Mouse (Mus musculus) forebrain, embryonic 15.5 days (tissue): ENCODE results near the gene Gsk3a. TPM values are rescaled to one million over a fixed set of nuclear protein-coding genes. Genes with fewer than 3 reads are reported as not detected.

Experiments
- ATAC-seq: fragments of 200-750 bp; cut with Nextera tagmentation; replicated peaks from 2 replicates; pipeline ENCODE4 v1.8.0; 2017; ENCODE audit warnings: mild to moderate bottlenecking, moderate TSS enrichment, moderate library complexity
- H3K27ac ChIP-seq: fragments of 300-500 bp; sonication (generic); replicated peaks from 2 replicates; pipeline ENCODE4 v1.5.1; 2015; ENCODE audit warnings: mild to moderate bottlenecking, inconsistent platforms
- H3K27me3 ChIP-seq: fragments of 300-500 bp; sonication (generic); 2 replicates; pipeline ENCODE4 v1.6.1; 2015; ENCODE audit warnings: inconsistent platforms
- H3K36me3 ChIP-seq: fragments of 300-500 bp; sonication (generic); 2 replicates; pipeline ENCODE4 v1.6.1; 2015; ENCODE audit warnings: mild to moderate bottlenecking, inconsistent platforms
- H3K4me1 ChIP-seq: fragments of 300-500 bp; sonication (generic); 2 replicates; pipeline ENCODE4 v1.6.1; 2015; ENCODE audit warnings: inconsistent platforms
- H3K4me2 ChIP-seq: fragments of 300-500 bp; sonication (generic); replicated peaks from 2 replicates; pipeline ENCODE4 v1.6.1; 2015; ENCODE audit warnings: mild to moderate bottlenecking, inconsistent platforms
- H3K4me3 ChIP-seq: fragments of 300-500 bp; sonication (generic); 2 replicates; pipeline ENCODE4 v1.5.1; 2015; ENCODE audit warnings: mild to moderate bottlenecking, inconsistent platforms
- H3K9ac ChIP-seq: fragments of 300-500 bp; sonication (generic); replicated peaks from 2 replicates; pipeline ENCODE4 v1.6.1; 2015; ENCODE audit warnings: mild to moderate bottlenecking, inconsistent platforms
- H3K9me3 ChIP-seq: fragments of 300-500 bp; sonication (generic); 2 replicates; pipeline ENCODE4 v1.6.1; 2016; ENCODE audit warnings: inconsistent platforms
- WGBS: fragments of 180-500 bp; shearing (Covaris S2); methylation state at CpG from one replicate; pipeline ENCODE4 v1.1.7; 2015; ENCODE audit warnings: mixed read lengths; 5-methylcytosine and 5-hydroxymethylcytosine counted together
- polyA plus RNA-seq: library from polyadenylated mRNA; unstranded; fragments of >200 nt; fragmentation: Nextera tagmentation; extraction: Ambion mirVana; gene quantifications from 2 replicates; pipeline ENCODE4 v1.2.1, GENCODE M21; 2015

Gsk3a gene
- polyA plus RNA-seq, 1 experiment from 2014 or later = 17.4 TPM

- Histone ChIP-seq H3K9me3 (no peaks in the 10 kb centered on the region), H3K36me3 (no peaks in the 10 kb centered on the region), H3K4me2 (no peak overlapping the region), H3K27ac (no peak overlapping the region), H3K4me3 (no peak overlapping the region), H3K9ac (no peak overlapping the region), H3K4me1 (peaks cover 46% of the 10 kb centered on the region), H3K27me3 (no peaks in the 10 kb centered on the region)
- no peak for ATAC-seq
- 93% methylated on average over 4 of the region's 4 CpGs for WGBS
Measured at GRCm38 (mm10) chr7:25243361-25243760, 5.7 kb upstream of the Gsk3a start.

GRCm38 (mm10) chr7:25241062-25241461 is 3.4 kb upstream of the Gsk3a start:
- no peak for ATAC-seq
- Histone ChIP-seq H3K9ac (no peak overlapping the region), H3K36me3 (no peaks in the 10 kb centered on the region), H3K4me1 (peaks cover 33% of the 10 kb centered on the region), H3K9me3 (no peaks in the 10 kb centered on the region), H3K27ac (peak overlapping the region; percentile 4; the same call in 1 of the 2 replicates), H3K4me2 (no peak overlapping the region), H3K4me3 (no peak overlapping the region), H3K27me3 (no peaks in the 10 kb centered on the region)
- 30% methylated on average over 2 of the region's 2 CpGs for WGBS

GRCm38 (mm10) chr7:25240631-25241030 is 3.0 kb upstream of the Gsk3a start:
- Histone ChIP-seq H3K4me2 (no peak overlapping the region), H3K9me3 (no peaks in the 10 kb centered on the region), H3K4me1 (peaks cover 33% of the 10 kb centered on the region), H3K4me3 (no peak overlapping the region), H3K27ac (0 out of 2 replicates have a peak overlapping the region, but pooled peaks have one; percentile 4), H3K36me3 (no peaks in the 10 kb centered on the region), H3K9ac (no peak overlapping the region), H3K27me3 (no peaks in the 10 kb centered on the region)
- WGBS = 69% methylated on average over 7 of the region's 7 CpGs
- ATAC-seq = no peak

- 5% methylated on average over 30 of the region's 30 CpGs for WGBS
Measured at GRCm38 (mm10) chr7:25238829-25239623, 1.4 kb upstream of the Gsk3a start.

GRCm38 (mm10) chr7:25238015-25238706 is 510 bp upstream of the Gsk3a start:
- H3K4me2 ChIP-seq = peak overlapping the region; percentile 77

More at GRCm38 (mm10) chr7:25238829-25239623, 1.4 kb upstream of the Gsk3a start:
- Histone ChIP-seq H3K4me2 (peak overlapping the region; percentile 77), H3K4me3 (peak overlapping the region; percentile 92), H3K4me1 (peaks cover 35% of the 10 kb centered on the region), H3K9ac (peak overlapping the region; percentile 47), H3K27ac (peak overlapping the region; percentile 88), H3K36me3 (peaks cover 4% of the 10 kb centered on the region; the same call in 1 of the 2 replicates), H3K27me3 (no peaks in the 10 kb centered on the region), H3K9me3 (no peaks in the 10 kb centered on the region)
- ATAC-seq = peak; percentile 62

GRCm38 (mm10) chr7:25235526-25235925 is 2.1 kb downstream of the Gsk3a start:
- H3K4me1 ChIP-seq = peaks cover 35% of the 10 kb centered on the region
- H3K9ac ChIP-seq = peak overlapping the region; percentile 99
- H3K36me3 ChIP-seq = peaks cover 35% of the 10 kb centered on the region
- no peak overlapping the region for H3K27ac ChIP-seq
- 88% methylated on average over 5 of the region's 5 CpGs for WGBS
- no peak overlapping the region for H3K4me3 ChIP-seq
- no peaks in the 10 kb centered on the region for H3K9me3 ChIP-seq
- H3K27me3 ChIP-seq = no peaks in the 10 kb centered on the region
- H3K4me2 ChIP-seq = no peak overlapping the region
- no peak for ATAC-seq

More at GRCm38 (mm10) chr7:25238015-25238706, 510 bp upstream of the Gsk3a start:
- peak; percentile 90 for ATAC-seq
- Histone ChIP-seq H3K9ac (peak overlapping the region; percentile 99), H3K27ac (peak overlapping the region; percentile 88), H3K27me3 (no peaks in the 10 kb centered on the region), H3K4me1 (peaks cover 35% of the 10 kb centered on the region), H3K9me3 (no peaks in the 10 kb centered on the region), H3K36me3 (peaks cover 9% of the 10 kb centered on the region), H3K4me3 (peak overlapping the region; percentile 92)
- under 1% methylated on average over 23 of the region's 23 CpGs for WGBS

- H3K4me3 ChIP-seq = no peak overlapping the region
- H3K9me3 ChIP-seq = no peaks in the 10 kb centered on the region
- H3K27me3 ChIP-seq = no peaks in the 10 kb centered on the region
- H3K36me3 ChIP-seq = peaks cover 59% of the 10 kb centered on the region
- H3K4me2 ChIP-seq = no peak overlapping the region
- no peak overlapping the region for H3K27ac ChIP-seq
- ATAC-seq = no peak
- peaks cover 20% of the 10 kb centered on the region for H3K4me1 ChIP-seq
- WGBS = 87% methylated on average over 2 of the region's 2 CpGs
- no peak overlapping the region for H3K9ac ChIP-seq
Measured at GRCm38 (mm10) chr7:25233061-25233460, 4.6 kb downstream of the Gsk3a start.

GRCm38 (mm10) chr7:25232101-25232648 is 5.5 kb downstream of the Gsk3a start:
- ATAC-seq = no peak
- no peak overlapping the region for H3K4me2 ChIP-seq
- H3K27ac ChIP-seq = no peak overlapping the region
- H3K9ac ChIP-seq = no peak overlapping the region
- no peaks in the 10 kb centered on the region for H3K9me3 ChIP-seq
- peaks cover 20% of the 10 kb centered on the region for H3K4me1 ChIP-seq
- 66% methylated on average over 5 of the region's 5 CpGs for WGBS
- H3K4me3 ChIP-seq = no peak overlapping the region
- peaks cover 67% of the 10 kb centered on the region for H3K36me3 ChIP-seq
- no peaks in the 10 kb centered on the region for H3K27me3 ChIP-seq

- Histone ChIP-seq H3K36me3 (peaks cover 81% of the 10 kb centered on the region), H3K27me3 (no peaks in the 10 kb centered on the region), H3K27ac (no peak overlapping the region), H3K4me1 (peaks cover 6% of the 10 kb centered on the region), H3K9me3 (no peaks in the 10 kb centered on the region), H3K4me3 (no peak overlapping the region), H3K4me2 (no peak overlapping the region), H3K9ac (no peak overlapping the region)
- 88% methylated on average over 9 of the region's 9 CpGs for WGBS
- no peak for ATAC-seq
Measured at GRCm38 (mm10) chr7:25230690-25231285, 6.9 kb downstream of the Gsk3a start.

- H3K36me3 ChIP-seq = peaks cover 77% of the 10 kb centered on the region
- no peak overlapping the region for H3K27ac ChIP-seq
- 100% methylated on average over 1 of the region's 1 CpGs for WGBS
Measured at GRCm38 (mm10) chr7:25227523-25228300, 9.9 kb downstream of the Gsk3a start.

GRCm38 (mm10) chr7:25222275-25222967 is 15.2 kb downstream of the Gsk3a start:
- peak overlapping the region; percentile 63 for H3K4me3 ChIP-seq
- H3K36me3 ChIP-seq = peaks cover 26% of the 10 kb centered on the region
- 84% methylated on average over 10 of the region's 10 CpGs for WGBS
- H3K27me3 ChIP-seq = no peaks in the 10 kb centered on the region
- peak overlapping the region; percentile 73 for H3K4me2 ChIP-seq
- no peak overlapping the region for H3K27ac ChIP-seq
- no peak for ATAC-seq
- no peaks in the 10 kb centered on the region for H3K9me3 ChIP-seq
- peaks cover 35% of the 10 kb centered on the region for H3K4me1 ChIP-seq
- H3K9ac ChIP-seq = peak overlapping the region; percentile 69; the same call in 1 of the 2 replicates

More at GRCm38 (mm10) chr7:25227523-25228300, 9.9 kb downstream of the Gsk3a start:
- H3K9ac ChIP-seq = no peak overlapping the region
- no peak overlapping the region for H3K4me2 ChIP-seq
- no peak for ATAC-seq
- no peaks in the 10 kb centered on the region; the same call in 1 of the 2 replicates for H3K4me1 ChIP-seq
- H3K4me3 ChIP-seq = no peak overlapping the region
- no peaks in the 10 kb centered on the region for H3K9me3 ChIP-seq
- H3K27me3 ChIP-seq = no peaks in the 10 kb centered on the region
